ENCODE assay signal across 12 mouse cellular contexts in the genomic region with DNA sequence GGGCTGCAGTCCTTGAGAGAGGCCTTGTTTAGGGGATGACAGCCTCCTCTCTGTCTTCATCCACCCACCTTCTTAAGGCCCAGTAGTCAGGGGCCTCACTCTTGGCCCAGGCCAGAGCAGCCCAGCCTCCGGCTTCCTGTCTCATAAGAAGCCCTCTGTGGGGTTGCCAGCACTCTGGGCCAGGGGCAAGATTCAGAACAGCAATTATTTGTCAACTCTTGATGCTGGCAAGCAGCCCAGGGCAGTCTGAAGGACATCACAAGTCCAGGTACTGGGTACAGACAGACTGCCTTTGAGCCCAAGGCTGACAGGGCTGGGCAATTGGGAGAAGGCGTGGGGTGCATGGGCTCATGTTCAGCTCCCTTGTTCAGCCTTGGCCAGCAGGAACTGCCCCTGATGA.
A peak's percentile ranks its signal among the peaks of the same experiment; 100 is the strongest.
DNase-seq lines count a peak whose midpoint lies in the region; ATAC-seq and TF ChIP-seq lines count a peak whose summit lies in the region.
"Had no signal": no experiment of that assay in that cellular context is flagged by ENCODE, and none has a peak within 500 bp of the region (broad histone marks: within the 10 kb centered on the region; RNA-seq: fewer than 3 reads in every experiment).

No protein-coding gene starts in this region.

- H3K27me3 ChIP-seq in neural tube, embryonic 14.5 days (ENCODE audit: control insufficient read depth, insufficient read depth, low read length): no peaks in the 10 kb centered on the region
- no peaks in the 10 kb centered on the region for H3K27me3 ChIP-seq in hindbrain, postnatal 0 days (ENCODE audit: insufficient read depth, low read length)
- H3K27me3 ChIP-seq: neural tube, embryonic 12.5 days had no signal

- no peak overlapping the region for H3K4me2 ChIP-seq in neural tube, embryonic 14.5 days (ENCODE audit: low read depth, low read length)
- no peak overlapping the region for H3K4me2 ChIP-seq in hindbrain, postnatal 0 days (ENCODE audit: low read depth, low read length)
- H3K4me2 ChIP-seq: neural tube, embryonic 12.5 days had no signal

- ATAC-seq in frontal cortex, adult (ENCODE audit: low TSS enrichment): 0 out of 2 replicates have a peak, but pooled peaks have one; percentile 44
- peak; percentile 15; the same call in 1 of the 2 replicates for ATAC-seq in neural tube, embryonic 14.5 days (ENCODE audit: low read depth)
- peak; percentile 54; the same call in 1 of the 2 replicates for ATAC-seq in hindbrain, postnatal 0 days
- no peak for ATAC-seq in monocyte, adult 5-6 weeks (replicated peaks; ENCODE audit: insufficient number of reproducible peaks, low FRiP score, low TSS enrichment, poor library complexity, severe bottlenecking)

- no peaks in the 10 kb centered on the region for H3K9me3 ChIP-seq in neural tube, embryonic 14.5 days (ENCODE audit: control insufficient read depth, low read length)
- H3K9me3 ChIP-seq in hindbrain, postnatal 0 days (ENCODE audit: low read length): no peaks in the 10 kb centered on the region
- H3K9me3 ChIP-seq: neural tube, embryonic 12.5 days had no signal

- DNase-seq in frontal cortex, adult 2 months (ENCODE audit: extremely low spot score in 1 of 2, low spot score in 1 of 2): no peak
- DNase-seq in neural tube, embryonic 10.5 days (ENCODE audit: extremely low spot score, low spot score): no peak
- peak; percentile 38 for DNase-seq in hindbrain, postnatal 0 days (ENCODE audit: low spot score)
- peak; percentile 47 for DNase-seq in right cerebral cortex, postnatal 4 days
- DNase-seq in thymus, postnatal 14 days: no peak
- DNase-seq: heart, postnatal 14 days; lung, postnatal 10 days had no signal

- no peak for TF ChIP-seq CTCF in hindbrain, postnatal 0 days (IDR thresholded peaks at IDR 0.05; ENCODE audit: low read depth)

- no peak overlapping the region for H3K27ac ChIP-seq in neural tube, embryonic 14.5 days (ENCODE audit: low read depth, low read length)
- H3K27ac ChIP-seq in hindbrain, postnatal 0 days: 0 out of 2 replicates have a peak overlapping the region, but pooled peaks have one; percentile 2
- H3K27ac ChIP-seq: left cerebral cortex, adult 2 months; neural tube, embryonic 12.5 days had no signal

- H3K9ac ChIP-seq in neural tube, embryonic 14.5 days (replicated peaks; ENCODE audit: low read depth, low read length): no peak overlapping the region
- no peak overlapping the region for H3K9ac ChIP-seq in hindbrain, postnatal 0 days (replicated peaks; ENCODE audit: low read length)
- H3K9ac ChIP-seq: neural tube, embryonic 12.5 days had no signal

- H3K36me3 ChIP-seq in neural tube, embryonic 14.5 days (ENCODE audit: control insufficient read depth, insufficient read depth, low read length): no peaks in the 10 kb centered on the region
- H3K36me3 ChIP-seq in hindbrain, postnatal 0 days (ENCODE audit: insufficient read depth, low read length): no peaks in the 10 kb centered on the region
- H3K36me3 ChIP-seq: neural tube, embryonic 12.5 days had no signal

- 97% methylated on average over 2 of the region's 2 CpGs for WGBS in neural tube, embryonic 14.5 days
- WGBS in hindbrain, postnatal 0 days: 71% methylated on average over 2 of the region's 2 CpGs

- H3K4me1 ChIP-seq in neural tube, embryonic 14.5 days (ENCODE audit: control insufficient read depth, insufficient read depth, low read length): 0 out of 2 replicates have a peak, but pooled peaks cover 2% of the 10 kb centered on the region
- no peaks in the 10 kb centered on the region for H3K4me1 ChIP-seq in hindbrain, postnatal 0 days (ENCODE audit: insufficient read depth, low read length)

- no peak overlapping the region for H3K4me3 ChIP-seq in neural tube, embryonic 14.5 days (ENCODE audit: low read depth, low read length)
- H3K4me3 ChIP-seq in hindbrain, postnatal 0 days (ENCODE audit: low read length): no peak overlapping the region
- H3K4me3 ChIP-seq: left cerebral cortex, adult 2 months; neural tube, embryonic 12.5 days had no signal

Comparison
In these comparisons a context has a peak if more than half of its experiments do, and no peak if none do; other contexts are left out.
1. DNase-seq: peak in hindbrain, postnatal 0 days (single experiment) and right cerebral cortex, postnatal 4 days (single experiment); none in frontal cortex, adult 2 months (0 of 2), neural tube, embryonic 10.5 days (single experiment) and thymus, postnatal 14 days (single experiment).